Mouse (Mus musculus): Measurements from ENCODE around the gene Usp6nl.

- TF ChIP-seq GATA1 (IDR thresholded peaks at IDR 0.05; ENCODE audit: borderline replicate concordance, low read length) = no peak
- no peak for TF ChIP-seq FLI1 (IDR thresholded peaks at IDR 0.05; ENCODE audit: low read length)
These were observed 113.9 kb downstream of the Usp6nl start for GRCm38 (mm10) chr2:6436085-6436950.
